Mouse (Mus musculus) gastrocnemius, postnatal 4 days (tissue): ENCODE measurements around the gene Filip1l. TPM values are rescaled to one million over a fixed set of nuclear protein-coding genes. Genes with fewer than 3 reads are reported as not detected.

Experiments
- DNase-seq, 2 experiments: peaks; one replicate each; pipeline ENCODE4 v3.0.0; 2021 to 2022; ENCODE audit warnings: low spot score in 2 of 2, mixed read lengths in 2 of 2
- total RNA-seq, 2 experiments: library from RNA; stranded (reverse); gene quantifications; 2 replicates each; pipeline ENCODE4 v1.2.3; 2021

Filip1l gene
- total RNA-seq, 2 experiments from 2014 or later, result 55.5 to 76.5 TPM

GRCm38 (mm10) chr16:57479776-57480175 is 126.9 kb downstream of the Filip1l start:
- no peak for DNase-seq

GRCm38 (mm10) chr16:57482264-57482663 is 129.4 kb downstream of the Filip1l start:
- no peak for DNase-seq

- DNase-seq, result no peak
Measured at GRCm38 (mm10) chr16:57482911-57483310, 130.0 kb downstream of the Filip1l start.

DNA sequence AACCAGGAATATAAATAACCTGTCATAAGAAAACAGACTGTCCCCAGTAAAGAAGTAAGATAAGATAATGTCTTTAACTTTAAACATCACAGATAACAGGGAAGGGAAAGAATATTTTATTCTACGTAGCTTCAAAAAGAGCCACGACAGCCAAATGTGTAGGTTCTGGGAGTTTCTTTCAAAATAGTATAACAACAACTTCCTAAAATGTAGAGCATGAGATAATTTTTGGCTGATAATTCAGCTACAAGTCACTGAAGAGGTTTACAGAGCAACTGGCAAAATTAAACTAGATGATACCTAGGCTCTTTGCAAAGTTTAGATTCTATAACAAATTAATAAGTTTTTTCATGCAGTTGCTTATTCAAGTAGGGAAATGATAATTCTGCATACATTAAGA is 130.6 kb downstream of the Filip1l start:
- no peak for DNase-seq

DNA sequence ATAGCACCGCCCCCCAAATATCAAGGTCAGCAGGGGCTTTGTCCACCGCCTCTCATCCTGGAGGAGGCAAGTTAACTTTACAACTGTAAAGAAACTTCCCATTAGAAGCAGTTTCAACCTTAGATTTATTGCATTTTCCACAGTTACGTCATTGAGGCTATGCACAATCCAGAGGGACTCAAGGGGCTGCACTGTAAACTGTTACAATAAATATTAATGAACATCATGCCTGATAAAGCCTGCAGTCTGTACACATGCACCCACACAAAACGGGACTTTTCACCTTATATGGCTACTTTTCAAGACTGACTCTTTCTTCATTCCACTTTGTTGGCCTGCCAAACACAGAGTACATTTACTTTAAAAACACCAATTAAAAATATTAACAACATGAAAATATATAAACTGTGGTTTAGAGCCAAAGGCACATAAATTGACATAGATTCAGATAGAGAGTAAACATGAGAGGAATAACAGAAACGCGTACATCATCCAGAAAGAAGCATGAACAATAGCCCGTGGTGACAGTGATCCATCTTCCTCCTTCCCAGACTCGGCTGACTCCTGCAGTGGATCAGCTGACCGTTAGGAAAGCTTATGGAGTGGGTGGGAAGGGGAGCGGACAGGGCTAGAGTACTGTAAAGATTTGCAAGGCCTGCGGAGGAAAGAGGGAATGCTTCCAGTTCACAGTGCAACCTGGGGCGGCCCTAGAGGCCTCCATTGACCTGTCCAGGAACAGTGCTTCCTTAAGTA is 131.3 kb downstream of the Filip1l start:
- no peak for DNase-seq

DNA sequence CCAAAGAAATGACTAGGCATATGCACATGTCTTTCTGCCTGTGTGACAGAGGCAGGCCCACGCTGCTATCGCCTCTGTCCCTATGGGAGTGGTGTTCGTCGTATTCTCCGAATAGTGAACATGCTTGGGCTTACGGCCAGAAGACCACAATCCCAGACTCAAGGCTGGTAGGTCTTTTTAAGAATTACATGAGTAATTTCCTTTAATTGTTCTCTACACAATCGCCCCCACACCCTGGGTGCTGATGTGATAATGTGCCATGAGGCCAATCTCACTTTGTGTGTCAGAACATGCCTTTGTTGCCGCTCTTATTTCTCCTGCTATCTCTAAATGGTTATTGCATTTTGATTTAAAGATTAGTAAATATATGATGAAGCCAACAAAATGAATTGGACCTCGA is 132.4 kb downstream of the Filip1l start:
- DNase-seq, result no peak

DNA sequence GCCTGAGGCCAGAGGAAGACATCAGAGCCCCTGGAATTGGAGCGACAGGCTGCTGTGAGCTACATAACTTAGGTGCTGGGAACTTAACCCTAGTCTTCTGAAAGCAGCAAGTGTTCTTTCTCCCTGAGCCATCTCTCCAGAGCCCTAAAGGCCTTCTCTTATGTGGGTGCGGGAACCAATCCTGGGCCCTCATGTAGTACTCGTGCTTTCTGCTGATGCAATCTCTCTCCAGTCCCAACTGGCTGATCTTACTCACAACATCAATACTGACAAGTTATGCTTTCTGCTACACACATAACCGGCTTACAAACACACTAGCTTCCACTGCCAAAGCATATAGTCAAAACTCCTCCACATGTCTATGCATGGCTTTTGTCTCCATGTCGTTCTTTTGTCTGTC is 133.4 kb downstream of the Filip1l start:
- DNase-seq, result no peak

DNA sequence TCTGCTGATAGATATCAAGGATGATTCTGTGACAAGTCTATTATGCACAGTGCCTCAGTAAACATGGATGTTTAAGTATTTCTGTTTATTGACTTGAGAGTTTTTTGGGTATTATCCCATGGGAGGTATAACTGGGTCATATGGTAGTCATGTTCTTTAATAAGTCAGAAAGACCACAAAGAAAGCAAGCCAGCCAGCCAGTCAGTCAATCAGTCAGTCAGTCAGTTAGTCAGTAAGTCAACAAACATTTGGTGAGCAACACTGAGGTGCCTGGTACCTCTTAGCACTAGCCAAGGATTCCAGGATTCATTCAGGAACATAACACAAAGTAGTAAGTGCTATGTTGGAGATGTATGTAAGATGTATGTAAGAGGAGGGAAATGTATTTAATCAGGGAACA is 135.8 kb downstream of the Filip1l start:
- DNase-seq, result no peak

DNA sequence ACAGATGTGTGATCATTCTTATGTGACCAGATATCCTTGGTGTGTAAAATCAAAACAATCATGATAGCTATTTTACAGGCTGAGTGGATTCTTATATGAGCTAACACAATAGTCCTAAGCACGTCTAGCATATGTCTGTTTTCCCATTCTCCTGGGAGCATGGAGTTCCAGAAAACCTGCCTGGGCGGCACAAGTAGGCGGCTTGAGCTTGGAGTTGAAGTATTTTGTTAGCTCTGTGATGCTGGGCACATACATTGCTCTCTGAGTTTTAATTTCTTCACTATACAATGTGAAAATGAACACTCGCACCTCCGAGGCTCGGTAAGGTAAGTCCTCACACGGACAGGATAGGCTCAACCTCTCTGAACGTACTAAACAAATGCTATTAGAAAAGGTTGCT is 137.8 kb downstream of the Filip1l start:
- DNase-seq, result no peak

DNA sequence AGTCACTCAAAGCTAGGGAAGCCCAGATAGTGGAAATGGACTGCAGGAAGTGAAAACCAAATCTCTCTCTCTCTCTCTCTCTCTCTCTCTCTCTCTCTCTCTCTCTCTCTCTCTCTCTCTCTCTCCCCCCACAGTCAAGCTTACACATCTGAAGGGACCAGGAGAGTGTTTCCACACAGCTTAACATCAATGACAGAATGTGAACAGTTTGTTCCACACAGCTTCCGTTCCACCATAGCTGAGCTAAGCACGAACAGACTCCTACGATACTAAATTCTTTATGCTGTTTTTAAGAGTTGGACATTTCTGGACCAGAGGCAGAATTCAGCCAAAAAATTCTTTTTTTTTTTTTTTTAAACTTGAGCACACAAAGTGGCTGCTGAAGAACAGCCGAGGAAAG is 139.0 kb downstream of the Filip1l start:
- DNase-seq, result no peak

- no peak for DNase-seq
Measured at GRCm38 (mm10) chr16:57495476-57496203, 142.7 kb downstream of the Filip1l start.

DNA sequence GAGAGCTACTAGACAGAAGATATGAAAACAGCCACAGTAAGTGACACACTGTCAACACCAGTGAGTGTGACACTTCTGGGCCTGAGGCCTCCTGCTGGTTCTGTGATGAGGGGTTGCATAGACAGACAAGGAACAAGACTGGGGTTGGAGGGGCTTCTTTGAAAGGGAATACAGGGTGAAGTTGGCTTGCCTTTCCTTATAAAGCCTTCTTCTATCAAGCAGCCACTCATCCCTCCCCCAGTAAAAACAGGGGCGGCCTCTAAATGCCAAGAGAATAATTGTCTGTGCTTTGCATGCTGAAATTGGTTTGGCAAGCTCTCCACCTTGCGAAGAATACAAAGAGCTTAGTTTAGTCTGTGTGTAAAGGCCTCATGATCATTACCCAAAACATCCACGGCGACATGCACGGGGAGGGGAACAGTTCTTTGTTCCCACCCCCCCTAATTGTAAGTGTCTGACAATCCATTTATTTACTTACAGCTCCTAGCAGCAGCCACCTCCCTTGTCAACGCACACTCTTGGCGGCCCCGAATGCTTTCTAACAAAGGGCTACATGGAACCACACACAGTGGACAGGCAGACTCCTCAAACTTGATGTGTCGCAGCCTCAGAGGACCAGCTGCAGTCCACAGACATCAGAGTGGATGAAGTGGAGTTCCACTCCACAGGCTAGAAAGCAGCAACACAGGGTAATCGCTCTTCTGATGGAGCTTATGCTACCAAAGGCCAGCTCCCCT is 143.7 kb downstream of the Filip1l start:
- no peak for DNase-seq

DNA sequence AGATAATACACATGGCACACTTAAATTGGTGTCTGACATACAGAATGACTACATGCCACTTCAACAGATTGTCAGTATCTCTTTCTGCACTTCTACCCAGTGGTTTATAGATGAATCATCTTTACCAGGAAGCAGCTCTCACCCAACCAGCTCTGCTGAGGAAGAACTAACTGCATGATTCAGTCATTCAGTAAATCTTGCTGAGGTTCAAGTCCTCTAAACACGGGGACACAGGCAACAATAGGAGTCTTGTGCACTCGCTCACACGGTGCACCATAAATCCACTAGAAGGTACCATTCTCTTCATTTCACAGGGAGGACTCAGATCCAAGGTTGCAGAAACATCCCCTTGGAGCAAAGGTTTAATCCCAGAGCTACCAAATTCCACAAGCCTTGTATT is 148.0 kb downstream of the Filip1l start:
- no peak for DNase-seq

GRCm38 (mm10) chr16:57502230-57502629 is 149.3 kb downstream of the Filip1l start:
- DNase-seq, result no peak

DNA sequence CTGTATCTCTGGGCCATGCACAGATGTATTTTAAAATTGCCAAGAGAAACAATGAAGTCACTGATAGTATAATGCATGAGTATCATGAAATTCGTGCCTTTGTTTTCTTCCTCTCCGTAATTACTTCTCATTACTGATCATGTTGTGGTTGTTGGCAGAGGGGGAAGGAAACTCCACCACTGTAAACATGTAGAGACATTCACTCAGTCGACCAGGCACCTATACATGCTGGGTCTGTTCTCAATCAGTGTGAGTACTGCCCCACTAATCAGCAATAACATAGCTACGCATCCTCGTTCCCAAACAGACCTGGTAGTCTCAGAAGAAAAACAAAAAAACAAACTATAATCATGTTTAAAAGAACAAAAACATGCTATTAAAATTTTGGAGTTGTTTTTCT is 149.9 kb downstream of the Filip1l start:
- no peak for DNase-seq

GRCm38 (mm10) chr16:57504728-57505127 is 151.8 kb downstream of the Filip1l start:
- DNase-seq, result no peak

DNA sequence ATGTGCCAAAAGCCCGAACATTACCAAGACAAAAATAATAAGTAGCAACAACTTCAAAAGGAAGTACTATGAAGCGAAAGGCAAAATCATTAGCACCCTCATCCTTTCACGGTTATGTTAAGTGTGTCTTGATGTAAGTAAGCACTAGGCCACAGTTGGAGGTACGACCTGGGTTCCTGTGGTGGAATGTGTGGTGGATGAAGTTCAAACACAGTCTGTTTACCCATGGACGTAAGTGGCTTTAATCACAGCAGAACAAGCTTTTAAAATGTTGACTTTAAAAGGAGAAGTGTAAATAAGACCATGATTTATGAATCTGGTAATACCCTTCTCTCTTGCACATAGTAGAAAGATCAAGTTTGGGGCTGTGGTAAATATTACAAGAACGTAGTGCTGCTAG is 153.2 kb downstream of the Filip1l start:
- DNase-seq, result no peak

- no peak for DNase-seq
Measured at GRCm38 (mm10) chr16:57508351-57508750, 155.5 kb downstream of the Filip1l start.

DNA sequence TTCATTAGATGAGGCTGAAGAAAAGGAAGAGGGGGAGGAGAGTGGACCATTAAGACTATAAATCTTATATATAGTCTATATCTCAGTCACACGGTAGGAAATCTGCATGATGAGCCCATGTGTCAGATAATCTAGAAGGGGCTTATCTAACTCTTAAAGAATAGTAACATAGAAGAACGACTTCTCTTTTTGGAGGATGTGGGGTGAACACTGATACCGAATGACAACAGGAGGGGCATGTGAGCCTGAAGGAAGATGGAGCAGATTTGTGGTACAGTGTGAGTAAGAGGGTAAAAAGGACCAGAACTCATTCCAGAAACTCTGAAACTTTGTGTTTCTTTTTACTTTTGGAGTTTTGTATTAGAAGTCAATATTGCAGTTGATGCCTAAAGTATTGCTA is 156.2 kb downstream of the Filip1l start:
- DNase-seq, result no peak

- no peak for DNase-seq
Measured at GRCm38 (mm10) chr16:57513562-57513961, 160.7 kb downstream of the Filip1l start.

GRCm38 (mm10) chr16:57514371-57514770 is 161.5 kb downstream of the Filip1l start:
- no peak for DNase-seq

DNA sequence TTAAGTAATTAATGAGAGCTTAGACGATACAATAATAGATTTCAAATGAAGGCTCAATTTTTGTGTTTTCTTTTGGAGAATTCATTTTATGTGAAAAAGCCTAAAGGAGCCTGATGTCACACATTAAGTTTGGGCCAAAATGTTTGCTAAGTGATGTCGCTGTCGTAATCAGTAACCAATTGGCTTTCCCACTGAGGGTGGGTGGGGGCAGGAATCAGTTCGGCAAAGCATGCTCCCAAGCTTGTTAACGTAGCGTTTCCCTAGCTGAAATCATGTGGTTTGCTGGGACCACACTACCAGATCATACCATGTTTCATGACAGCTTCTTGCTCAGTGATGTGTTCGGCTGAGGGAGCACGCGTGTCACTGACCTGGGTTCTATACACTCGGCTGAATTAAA is 162.7 kb downstream of the Filip1l start:
- DNase-seq, result peak in 1 of 2 experiments; percentile 31
